Mouse (Mus musculus) limb, embryonic 12.5 days (tissue): ENCODE measurements around the gene Uqcrq. TPM values are rescaled to one million over a fixed set of nuclear protein-coding genes. Genes with fewer than 3 reads are reported as not detected.
"Not testable (repeated sequence)": the region's sequence is repeated elsewhere in the genome, so short reads cannot be mapped to it uniquely, and the experiment has no call there.

ENCODE experiments used
- ATAC-seq: fragments of 200-750 bp; cut with Nextera tagmentation; 2 replicates; pipeline ENCODE4 v1.8.0; 2017; ENCODE audit warnings: low read depth, moderate TSS enrichment; ENCODE audit not compliant: insufficient number of reproducible peaks, insufficient read depth, low FRiP score, low TSS enrichment
- H3K27ac ChIP-seq: fragments of 300-500 bp; sonication (generic); 2 replicates; pipeline ENCODE4 v1.5.1; 2016; ENCODE audit warnings: mild to moderate bottlenecking, moderate library complexity
- H3K27me3 ChIP-seq: fragments of 300-500 bp; sonication (generic); 2 replicates; pipeline ENCODE4 v1.6.1; 2016; ENCODE audit warnings: mild to moderate bottlenecking, moderate library complexity
- H3K36me3 ChIP-seq: fragments of 300-500 bp; sonication (generic); 2 replicates; pipeline ENCODE4 v1.6.1; 2016; ENCODE audit warnings: mild to moderate bottlenecking, moderate library complexity
- H3K4me1 ChIP-seq: fragments of 300-500 bp; sonication (generic); replicated peaks from 2 replicates; pipeline ENCODE4 v1.6.1; 2016
- H3K4me2 ChIP-seq: fragments of 300-500 bp; sonication (generic); 2 replicates; pipeline ENCODE4 v1.6.1; 2016; ENCODE audit warnings: mild to moderate bottlenecking, moderate library complexity
- H3K4me3 ChIP-seq: fragments of 300-500 bp; sonication (generic); replicated peaks from 2 replicates; pipeline ENCODE4 v1.5.1; 2016; ENCODE audit warnings: mild to moderate bottlenecking
- H3K9ac ChIP-seq: fragments of 300-500 bp; sonication (generic); replicated peaks from 2 replicates; pipeline ENCODE4 v1.6.1; 2016; ENCODE audit warnings: mild to moderate bottlenecking, moderate library complexity
- H3K9me3 ChIP-seq: fragments of 300-500 bp; sonication (generic); 2 replicates; pipeline ENCODE4 v1.6.1; 2016; ENCODE audit warnings: mild to moderate bottlenecking, moderate library complexity
- WGBS: fragments of 180-500 bp; shearing (Covaris S2); methylation state at CpG from one replicate; pipeline ENCODE4 v1.1.7; 2016; 5-methylcytosine and 5-hydroxymethylcytosine counted together
- polyA plus RNA-seq: library from polyadenylated mRNA; unstranded; fragments of >200 nt; fragmentation: Nextera tagmentation; extraction: Ambion mirVana; gene quantifications from 2 replicates; pipeline ENCODE4 v1.2.1, GENCODE M21; 2016

Gene Uqcrq
- polyA plus RNA-seq, 1 experiment from 2014 or later: 512 TPM

- 0 out of 2 replicates have a peak, but pooled peaks have one; percentile 11 for ATAC-seq
- peak overlapping the region; percentile 84 for H3K4me2 ChIP-seq
These were observed 346 bp downstream of the Uqcrq start for GRCm38 (mm10) chr11:53430300-53430669.

GRCm38 (mm10) chr11:53429182-53429581, 1.4 kb downstream of the Uqcrq start:
- Histone ChIP-seq H3K9me3 (no peaks in the 10 kb centered on the region), H3K9ac (no peak overlapping the region), H3K27ac (no peak overlapping the region), H3K4me3 (no peak overlapping the region), H3K36me3 (peaks cover 17% of the 10 kb centered on the region), H3K4me2 (peak overlapping the region; percentile 84; the same call in 1 of the 2 replicates), H3K4me1 (peaks cover 12% of the 10 kb centered on the region), H3K27me3 (no peaks in the 10 kb centered on the region)
- no peak for ATAC-seq

More at GRCm38 (mm10) chr11:53430300-53430669, 346 bp downstream of the Uqcrq start:
- peaks cover 12% of the 10 kb centered on the region for H3K4me1 ChIP-seq
- peaks cover 17% of the 10 kb centered on the region for H3K36me3 ChIP-seq
- peak overlapping the region; percentile 82 for H3K9ac ChIP-seq
- WGBS: under 1% methylated on average over 34 of the region's 34 CpGs
- no peaks in the 10 kb centered on the region for H3K27me3 ChIP-seq
- peak overlapping the region; percentile 91 for H3K4me3 ChIP-seq
- no peaks in the 10 kb centered on the region for H3K9me3 ChIP-seq
- H3K27ac ChIP-seq: peak overlapping the region; percentile 56; the same call in 1 of the 2 replicates

GRCm38 (mm10) chr11:53428716-53429057, 1.9 kb downstream of the Uqcrq start:
- Histone ChIP-seq H3K4me3 (no peak overlapping the region), H3K9me3 (no peaks in the 10 kb centered on the region), H3K4me1 (peaks cover 12% of the 10 kb centered on the region), H3K9ac (no peak overlapping the region), H3K27ac (no peak overlapping the region), H3K36me3 (peaks cover 17% of the 10 kb centered on the region), H3K27me3 (no peaks in the 10 kb centered on the region), H3K4me2 (no peak overlapping the region)
- no peak for ATAC-seq
- 91% methylated on average over 5 of the region's 5 CpGs for WGBS

DNA sequence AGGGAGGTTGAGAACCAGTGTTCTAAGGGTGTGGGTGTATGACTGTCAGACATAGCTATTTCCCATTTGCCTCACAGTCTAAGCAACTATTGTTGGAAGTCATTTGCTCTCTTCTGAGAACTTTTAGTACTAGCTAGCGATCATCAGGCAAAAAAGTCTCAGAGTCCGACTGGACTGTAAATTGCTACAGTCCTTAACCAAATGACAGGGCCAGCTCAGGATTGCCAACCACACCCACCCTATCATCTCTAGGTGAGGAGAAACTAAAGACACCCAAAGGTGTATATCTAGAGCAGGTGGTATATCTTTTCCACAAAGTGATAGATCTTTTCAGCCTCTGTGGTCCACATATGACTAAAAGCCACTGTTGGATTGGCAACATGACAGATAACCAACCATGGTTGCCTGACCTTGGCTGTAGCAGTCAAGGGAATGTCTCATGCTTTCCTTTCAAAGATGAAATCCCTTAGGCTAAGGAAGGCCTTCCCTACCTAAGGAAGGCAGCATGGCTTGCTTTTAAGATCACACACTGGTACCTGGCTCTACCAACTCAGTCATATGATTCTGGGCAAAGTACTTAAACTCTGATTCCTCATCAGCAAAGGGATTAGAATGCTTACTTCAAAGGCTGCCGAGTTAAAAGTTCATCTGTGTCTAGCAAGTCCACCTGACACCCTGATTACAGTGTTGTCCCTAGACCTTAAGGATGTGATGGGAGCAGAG, 2.5 kb downstream of the Uqcrq start:
- Histone ChIP-seq H3K4me3 (no peak overlapping the region), H3K9me3 (no peaks in the 10 kb centered on the region)

GRCm38 (mm10) chr11:53426914-53427313, 3.7 kb downstream of the Uqcrq start:
- H3K36me3 ChIP-seq: peaks cover 18% of the 10 kb centered on the region
- not testable (repeated sequence) for H3K9me3 ChIP-seq, H3K27ac ChIP-seq, H3K4me2 ChIP-seq, ATAC-seq, H3K9ac ChIP-seq, H3K4me3 ChIP-seq, H3K27me3 ChIP-seq
- H3K4me1 ChIP-seq: peaks cover 12% of the 10 kb centered on the region
- 91% methylated on average over 3 of the region's 3 CpGs for WGBS

More for the DNA sequence above, 2.5 kb downstream of the Uqcrq start:
- Histone ChIP-seq H3K36me3 (peaks cover 17% of the 10 kb centered on the region), H3K4me2 (no peak overlapping the region), H3K27ac (no peak overlapping the region), H3K9ac (no peak overlapping the region), H3K27me3 (no peaks in the 10 kb centered on the region), H3K4me1 (peaks cover 12% of the 10 kb centered on the region)
- WGBS: 89% methylated on average over 3 of the region's 3 CpGs
- no peak for ATAC-seq

- no peak for ATAC-seq
- H3K27ac ChIP-seq: no peak overlapping the region
- H3K9me3 ChIP-seq: no peaks in the 10 kb centered on the region
- no peaks in the 10 kb centered on the region for H3K27me3 ChIP-seq
- no peak overlapping the region for H3K9ac ChIP-seq
- H3K36me3 ChIP-seq: peaks cover 25% of the 10 kb centered on the region
- WGBS: 88% methylated on average over 6 of the region's 6 CpGs
- H3K4me3 ChIP-seq: no peak overlapping the region
- H3K4me2 ChIP-seq: no peak overlapping the region
- peaks cover 8% of the 10 kb centered on the region for H3K4me1 ChIP-seq
These were observed 4.8 kb downstream of the Uqcrq start for GRCm38 (mm10) chr11:53425711-53426255.

DNA sequence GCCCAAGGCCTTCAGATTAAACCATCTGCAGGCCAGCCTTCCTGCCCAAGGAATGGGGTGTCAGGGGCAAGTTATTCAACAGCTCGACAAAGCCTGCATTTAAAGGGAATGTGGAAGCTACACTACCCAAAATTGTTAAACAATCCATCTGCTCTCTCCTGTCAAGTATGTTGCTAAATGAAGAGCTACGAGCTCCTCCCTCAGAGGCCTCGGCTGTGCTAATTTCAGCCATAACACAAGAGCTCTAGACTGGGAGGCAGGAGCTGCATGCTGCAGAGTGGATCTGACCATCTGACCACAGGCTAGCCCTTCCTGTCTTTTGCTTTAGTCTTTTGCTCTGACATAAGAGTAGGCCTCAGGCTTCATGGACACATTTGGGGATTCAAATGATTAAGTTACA, 5.4 kb downstream of the Uqcrq start:
- Histone ChIP-seq H3K27ac (no peak overlapping the region), H3K36me3 (peaks cover 29% of the 10 kb centered on the region), H3K4me2 (no peak overlapping the region), H3K4me1 (peaks cover 8% of the 10 kb centered on the region), H3K9me3 (no peaks in the 10 kb centered on the region), H3K27me3 (no peaks in the 10 kb centered on the region), H3K4me3 (no peak overlapping the region), H3K9ac (no peak overlapping the region)
- WGBS: 61% methylated on average over 3 of the region's 3 CpGs
- no peak for ATAC-seq

GRCm38 (mm10) chr11:53424826-53425225, 5.8 kb downstream of the Uqcrq start:
- H3K27me3 ChIP-seq: no peaks in the 10 kb centered on the region
- H3K27ac ChIP-seq: no peak overlapping the region
- H3K4me1 ChIP-seq: peaks cover 5% of the 10 kb centered on the region
- no peaks in the 10 kb centered on the region for H3K9me3 ChIP-seq
- H3K4me2 ChIP-seq: no peak overlapping the region
- no peak overlapping the region for H3K4me3 ChIP-seq
- no peak for ATAC-seq
- peaks cover 34% of the 10 kb centered on the region for H3K36me3 ChIP-seq
- 79% methylated on average over 2 of the region's 2 CpGs for WGBS
- H3K9ac ChIP-seq: no peak overlapping the region

DNA sequence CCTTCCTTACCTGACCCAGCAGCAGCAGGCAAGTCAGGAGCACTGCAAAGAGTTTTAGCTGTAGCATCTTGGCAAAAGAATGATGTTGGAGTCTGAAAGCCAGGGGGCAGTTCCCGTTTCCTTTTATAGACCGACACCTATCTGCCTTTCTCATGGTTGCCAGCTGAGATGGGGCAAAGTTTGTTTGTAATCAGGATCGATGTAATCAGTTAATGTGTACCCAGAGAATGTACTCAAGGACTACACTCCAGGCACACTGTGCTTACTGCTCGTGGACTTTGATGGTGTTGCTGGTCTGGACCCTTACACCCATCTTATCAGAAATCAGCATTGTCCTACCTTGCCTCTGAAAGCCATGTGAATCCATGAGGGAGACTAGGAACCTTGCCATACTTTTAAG, 7.6 kb downstream of the Uqcrq start, which contains the start of gene Leap2:
TSS of gene Leap2 (minus strand) at position 135 of the 400 bp plus-strand sequence.
- H3K4me2 ChIP-seq: no peak within 1 kb of the TSS
- no peaks in the 10 kb centered on the region for H3K9me3 ChIP-seq
- ATAC-seq: no peak
- no peak within 1 kb of the TSS for H3K4me3 ChIP-seq
- no peaks in the 10 kb centered on the region for H3K4me1 ChIP-seq
- no peaks in the 10 kb centered on the region for H3K27me3 ChIP-seq
- H3K36me3 ChIP-seq: peaks cover 38% of the 10 kb centered on the region
- H3K27ac ChIP-seq: no peak within 1 kb of the TSS
- no peak within 1 kb of the TSS for H3K9ac ChIP-seq
- 86% methylated on average over 4 of the region's 4 CpGs for WGBS

DNA sequence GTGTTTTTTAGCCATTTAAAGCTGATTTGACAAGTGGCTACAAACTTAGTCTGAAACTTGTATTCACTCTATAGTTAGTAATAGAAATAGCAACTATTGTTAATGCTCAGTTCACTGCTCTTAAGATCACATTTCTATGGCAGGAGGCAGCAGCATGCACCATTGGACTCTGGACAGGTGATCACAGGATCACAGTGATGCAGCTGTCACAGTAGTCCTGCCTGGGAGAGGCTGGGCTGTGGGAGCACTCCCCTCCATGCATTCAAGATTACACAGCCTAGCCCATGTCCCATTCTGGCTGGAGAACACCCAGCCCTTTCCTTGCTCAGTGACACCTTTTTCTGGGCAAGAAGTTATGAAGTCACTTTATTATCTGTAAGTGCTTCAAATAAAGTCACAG, 12.6 kb downstream of the Uqcrq start:
- H3K36me3 ChIP-seq: peaks cover 77% of the 10 kb centered on the region

GRCm38 (mm10) chr11:53413871-53414270, 16.8 kb downstream of the Uqcrq start:
- no peaks in the 10 kb centered on the region for H3K27me3 ChIP-seq
- no peak overlapping the region for H3K27ac ChIP-seq
- no peak overlapping the region for H3K4me2 ChIP-seq
- no peaks in the 10 kb centered on the region for H3K9me3 ChIP-seq
- peaks cover 93% of the 10 kb centered on the region for H3K36me3 ChIP-seq
- no peak for ATAC-seq
- H3K4me3 ChIP-seq: no peak overlapping the region
- no peak overlapping the region for H3K9ac ChIP-seq
- no peaks in the 10 kb centered on the region for H3K4me1 ChIP-seq
- WGBS: 96% methylated on average over 4 of the region's 4 CpGs

More for the DNA sequence above, 12.6 kb downstream of the Uqcrq start:
- no peak overlapping the region for H3K9ac ChIP-seq
- no peak overlapping the region for H3K4me2 ChIP-seq
- no peak overlapping the region for H3K27ac ChIP-seq
- no peak for ATAC-seq
- no peaks in the 10 kb centered on the region for H3K4me1 ChIP-seq
- H3K4me3 ChIP-seq: no peak overlapping the region
- no peaks in the 10 kb centered on the region for H3K9me3 ChIP-seq
- no peaks in the 10 kb centered on the region for H3K27me3 ChIP-seq

DNA sequence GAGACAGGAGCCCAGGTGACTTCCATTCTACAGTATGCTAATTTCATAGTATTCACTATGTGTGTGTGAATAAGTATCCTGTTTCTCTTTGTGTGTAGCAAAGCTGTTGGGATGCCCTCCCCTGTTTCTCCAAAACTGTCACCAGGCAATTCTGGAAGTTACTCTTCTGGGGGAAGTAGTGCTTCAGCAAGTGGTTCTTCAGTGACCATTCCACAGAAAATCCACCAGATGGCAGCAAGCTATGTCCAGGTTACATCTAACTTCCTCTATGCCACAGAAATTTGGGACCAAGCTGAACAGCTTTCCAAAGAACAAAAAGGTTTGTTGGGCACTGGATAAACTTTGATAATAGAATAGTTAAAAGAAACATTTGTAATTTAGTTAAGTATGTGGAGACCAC, 18.9 kb downstream of the Uqcrq start:
- Histone ChIP-seq H3K4me1 (no peaks in the 10 kb centered on the region), H3K4me2 (no peak overlapping the region), H3K9me3 (no peaks in the 10 kb centered on the region), H3K27ac (no peak overlapping the region), H3K9ac (no peak overlapping the region), H3K4me3 (no peak overlapping the region), H3K27me3 (no peaks in the 10 kb centered on the region), H3K36me3 (peaks cover 94% of the 10 kb centered on the region)
- no peak for ATAC-seq
